Mouse (Mus musculus) thymus, adult 18-20 months (tissue): ENCODE results near the gene Capza1.
A peak's percentile ranks its signal among the peaks of the same experiment; 100 is the strongest.
"Not testable (repeated sequence)": the region's sequence is repeated elsewhere in the genome, so short reads cannot be mapped to it uniquely, and the experiment has no call there.

ENCODE experiments used
- DNase-seq, 2 experiments: peaks; one replicate each; pipeline ENCODE4 v3.0.0; 2022; ENCODE audit warnings: mixed read lengths in 2 of 2

Capza1 gene

GRCm38 (mm10) chr3:104816130-104816529 lies 48.2 kb downstream of the Capza1 start:
- DNase-seq = no peak

- no peak for DNase-seq
These were observed 49.0 kb downstream of the Capza1 start for GRCm38 (mm10) chr3:104815346-104815745.

GRCm38 (mm10) chr3:104814746-104815145 lies 49.6 kb downstream of the Capza1 start:
- DNase-seq = no peak

GRCm38 (mm10) chr3:104813227-104813626 lies 51.1 kb downstream of the Capza1 start:
- not testable (repeated sequence) for DNase-seq

GRCm38 (mm10) chr3:104812254-104812653 lies 52.1 kb downstream of the Capza1 start:
- DNase-seq = no peak

- DNase-seq = no peak
These were observed 52.6 kb downstream of the Capza1 start for GRCm38 (mm10) chr3:104811752-104812151.

- no peak for DNase-seq
These were observed 58.8 kb downstream of the Capza1 start for GRCm38 (mm10) chr3:104805539-104805938.

GRCm38 (mm10) chr3:104804312-104804711 lies 60.0 kb downstream of the Capza1 start:
- DNase-seq = no peak

- no peak for DNase-seq
These were observed 62.8 kb downstream of the Capza1 start for GRCm38 (mm10) chr3:104801481-104801880.

GRCm38 (mm10) chr3:104800681-104801080 lies 63.6 kb downstream of the Capza1 start:
- DNase-seq = no peak

GRCm38 (mm10) chr3:104796430-104797082 lies 67.7 kb downstream of the Capza1 start:
- no peak for DNase-seq

- DNase-seq = no peak
These were observed 68.5 kb downstream of the Capza1 start for GRCm38 (mm10) chr3:104795661-104796340.

- no peak for DNase-seq
These were observed 69.3 kb downstream of the Capza1 start for GRCm38 (mm10) chr3:104794953-104795470.

- no peak for DNase-seq
These were observed 70.2 kb downstream of the Capza1 start for GRCm38 (mm10) chr3:104793871-104794828.

- DNase-seq = no peak
These were observed 71.7 kb downstream of the Capza1 start for GRCm38 (mm10) chr3:104792360-104793270.

GRCm38 (mm10) chr3:104791671-104792070 lies 72.6 kb downstream of the Capza1 start:
- DNase-seq = no peak

- DNase-seq = no peak
These were observed 73.3 kb downstream of the Capza1 start for GRCm38 (mm10) chr3:104791017-104791416.

GRCm38 (mm10) chr3:104790401-104790937 lies 73.8 kb downstream of the Capza1 start:
- DNase-seq = no peak

GRCm38 (mm10) chr3:104789822-104790221 lies 74.5 kb downstream of the Capza1 start:
- DNase-seq = no peak

- DNase-seq = no peak
These were observed 75.0 kb downstream of the Capza1 start for GRCm38 (mm10) chr3:104789312-104789605.

- peak in 1 of 2 experiments; percentile 33 for DNase-seq
These were observed 75.6 kb downstream of the Capza1 start for GRCm38 (mm10) chr3:104788561-104789311.
